Mouse (Mus musculus) kidney, embryonic 16.5 days (tissue): Measurements from ENCODE around the gene N4bp1. TPM values are rescaled to one million over a fixed set of nuclear protein-coding genes. Genes with fewer than 3 reads are reported as not detected.
A peak's percentile ranks its signal among the peaks of the same experiment; 100 is the strongest.

Experiments
- ATAC-seq: fragments of 200-750 bp; cut with Nextera tagmentation; 2 replicates; pipeline ENCODE4 v1.8.0; 2017; ENCODE audit warnings: moderate TSS enrichment; ENCODE audit not compliant: low FRiP score, low TSS enrichment
- H3K27ac ChIP-seq: fragments of 300-500 bp; sonication (generic); 2 replicates; pipeline ENCODE4 v1.5.1; 2014; ENCODE audit warnings: low read length
- H3K27me3 ChIP-seq: fragments of 300-500 bp; sonication (generic); 2 replicates; pipeline ENCODE4 v1.6.1; 2014; ENCODE audit warnings: low read length, control low read depth, mixed read lengths; ENCODE audit not compliant: insufficient read depth
- H3K36me3 ChIP-seq: fragments of 300-500 bp; sonication (generic); 2 replicates; pipeline ENCODE4 v1.6.1; 2014; ENCODE audit warnings: low read length, control low read depth, mixed read lengths; ENCODE audit not compliant: insufficient read depth
- H3K4me1 ChIP-seq: fragments of 300-500 bp; sonication (generic); 2 replicates; pipeline ENCODE4 v1.6.1; 2014; ENCODE audit warnings: low read length, control low read depth, mixed read lengths; ENCODE audit not compliant: insufficient read depth
- H3K4me2 ChIP-seq: fragments of 300-500 bp; sonication (generic); replicated peaks from 2 replicates; pipeline ENCODE4 v1.6.1; 2014; ENCODE audit warnings: low read depth, low read length
- H3K4me3 ChIP-seq: fragments of 300-500 bp; sonication (generic); 2 replicates; pipeline ENCODE4 v1.5.1; 2014; ENCODE audit warnings: mild to moderate bottlenecking, low read length
- H3K9ac ChIP-seq: fragments of 300-500 bp; sonication (generic); replicated peaks from 2 replicates; pipeline ENCODE4 v1.6.1; 2014; ENCODE audit warnings: low read length
- H3K9me3 ChIP-seq: fragments of 300-500 bp; sonication (generic); 2 replicates; pipeline ENCODE4 v1.6.1; 2016; ENCODE audit warnings: low read length, control low read depth
- WGBS: fragments of 180-500 bp; shearing (Covaris S2); extraction: QIAGEN DNeasy Blood & Tissue Kit; methylation state at CpG from one replicate; pipeline ENCODE4 v1.1.7; 2014; 5-methylcytosine and 5-hydroxymethylcytosine counted together
- polyA plus RNA-seq: library from polyadenylated mRNA; unstranded; fragments of >200 nt; fragmentation: Nextera tagmentation; extraction: Ambion mirVana; gene quantifications from 2 replicates; pipeline ENCODE4 v1.2.1, GENCODE M21; 2015

N4bp1 gene
- polyA plus RNA-seq, 1 experiment from 2014 or later, result 8.3 TPM

GRCm38 (mm10) chr8:86884067-86884466, 991 bp downstream of the N4bp1 start:
- ATAC-seq, result no peak
- H3K4me3 ChIP-seq, result peak overlapping the region; percentile 94
- H3K27me3 ChIP-seq, result no peaks in the 10 kb centered on the region
- peaks cover 7% of the 10 kb centered on the region; the same call in 1 of the 2 replicates for H3K36me3 ChIP-seq
- H3K4me2 ChIP-seq, result peak overlapping the region; percentile 68
- peak overlapping the region; percentile 90; the same call in 1 of the 2 replicates for H3K27ac ChIP-seq
- WGBS, result under 1% methylated on average over 16 of the region's 16 CpGs
- H3K4me1 ChIP-seq, result peaks cover 28% of the 10 kb centered on the region
- peak overlapping the region; percentile 92 for H3K9ac ChIP-seq
- H3K9me3 ChIP-seq, result no peaks in the 10 kb centered on the region

GRCm38 (mm10) chr8:86882568-86883478, 2.2 kb downstream of the N4bp1 start:
- Histone ChIP-seq H3K36me3 (peaks cover 7% of the 10 kb centered on the region; the same call in 1 of the 2 replicates), H3K27ac (no peak overlapping the region), H3K27me3 (no peaks in the 10 kb centered on the region), H3K9me3 (no peaks in the 10 kb centered on the region), H3K4me1 (peaks cover 28% of the 10 kb centered on the region), H3K4me2 (peak overlapping the region; percentile 68), H3K9ac (no peak overlapping the region; the same call in 1 of the 2 replicates), H3K4me3 (0 out of 2 replicates have a peak overlapping the region, but pooled peaks have one; percentile 0)
- ATAC-seq, result no peak
- 49% methylated on average over 11 of the region's 11 CpGs for WGBS

- no peak for ATAC-seq
- Histone ChIP-seq H3K4me3 (no peak overlapping the region), H3K27me3 (no peaks in the 10 kb centered on the region), H3K36me3 (peaks cover 7% of the 10 kb centered on the region; the same call in 1 of the 2 replicates), H3K4me1 (peaks cover 28% of the 10 kb centered on the region), H3K9ac (no peak overlapping the region; the same call in 1 of the 2 replicates), H3K4me2 (no peak overlapping the region), H3K9me3 (no peaks in the 10 kb centered on the region), H3K27ac (no peak overlapping the region)
- WGBS, result 56% methylated on average over 9 of the region's 9 CpGs
Measured at GRCm38 (mm10) chr8:86881951-86882350, 3.1 kb downstream of the N4bp1 start.

GRCm38 (mm10) chr8:86881068-86881609, 3.9 kb downstream of the N4bp1 start:
- H3K4me3 ChIP-seq, result no peak overlapping the region
- H3K4me1 ChIP-seq, result peaks cover 28% of the 10 kb centered on the region
- H3K36me3 ChIP-seq, result peaks cover 7% of the 10 kb centered on the region; the same call in 1 of the 2 replicates
- H3K9ac ChIP-seq, result no peak overlapping the region
- no peaks in the 10 kb centered on the region for H3K9me3 ChIP-seq
- H3K27me3 ChIP-seq, result no peaks in the 10 kb centered on the region
- H3K4me2 ChIP-seq, result no peak overlapping the region
- 73% methylated on average over 11 of the region's 11 CpGs for WGBS
- no peak for ATAC-seq
- no peak overlapping the region for H3K27ac ChIP-seq

- Histone ChIP-seq H3K9ac (no peak overlapping the region), H3K4me1 (peaks cover 21% of the 10 kb centered on the region), H3K4me2 (no peak overlapping the region), H3K4me3 (no peak overlapping the region), H3K27ac (no peak overlapping the region), H3K9me3 (no peaks in the 10 kb centered on the region), H3K27me3 (no peaks in the 10 kb centered on the region), H3K36me3 (peaks cover 7% of the 10 kb centered on the region; the same call in 1 of the 2 replicates)
- ATAC-seq, result no peak
- WGBS, result 89% methylated on average over 2 of the region's 2 CpGs
Measured at GRCm38 (mm10) chr8:86876831-86877230, 8.2 kb downstream of the N4bp1 start.

- Histone ChIP-seq H3K4me1 (peaks cover 16% of the 10 kb centered on the region), H3K4me2 (no peak overlapping the region), H3K9ac (no peak overlapping the region), H3K27me3 (no peaks in the 10 kb centered on the region), H3K27ac (no peak overlapping the region), H3K4me3 (no peak overlapping the region), H3K9me3 (no peaks in the 10 kb centered on the region), H3K36me3 (no peaks in the 10 kb centered on the region)
- no peak for ATAC-seq
- WGBS, result 93% methylated on average over 2 of the region's 2 CpGs
Measured at GRCm38 (mm10) chr8:86874055-86874454, 11.0 kb downstream of the N4bp1 start.

GRCm38 (mm10) chr8:86873151-86873550, 11.9 kb downstream of the N4bp1 start:
- WGBS, result 51% methylated on average over 2 of the region's 2 CpGs
- Histone ChIP-seq H3K36me3 (no peaks in the 10 kb centered on the region), H3K4me1 (peaks cover 16% of the 10 kb centered on the region), H3K4me3 (no peak overlapping the region), H3K9me3 (no peaks in the 10 kb centered on the region), H3K4me2 (no peak overlapping the region), H3K9ac (no peak overlapping the region), H3K27ac (no peak overlapping the region), H3K27me3 (no peaks in the 10 kb centered on the region)
- 0 out of 2 replicates have a peak, but pooled peaks have one; percentile 54 for ATAC-seq

GRCm38 (mm10) chr8:86872097-86872815, 12.8 kb downstream of the N4bp1 start:
- peaks cover 16% of the 10 kb centered on the region for H3K4me1 ChIP-seq
- H3K9ac ChIP-seq, result no peak overlapping the region
- no peaks in the 10 kb centered on the region for H3K36me3 ChIP-seq
- no peak overlapping the region for H3K4me2 ChIP-seq
- no peaks in the 10 kb centered on the region for H3K9me3 ChIP-seq
- H3K27me3 ChIP-seq, result no peaks in the 10 kb centered on the region
- no peak overlapping the region for H3K4me3 ChIP-seq
- no peak overlapping the region for H3K27ac ChIP-seq
- 94% methylated on average over 11 of the region's 11 CpGs for WGBS
- no peak for ATAC-seq

- H3K9me3 ChIP-seq, result no peaks in the 10 kb centered on the region
- ATAC-seq, result no peak
- no peak overlapping the region for H3K4me2 ChIP-seq
- H3K27ac ChIP-seq, result no peak overlapping the region
- no peaks in the 10 kb centered on the region for H3K36me3 ChIP-seq
- no peak overlapping the region for H3K9ac ChIP-seq
- H3K27me3 ChIP-seq, result no peaks in the 10 kb centered on the region
- WGBS, result 83% methylated on average over 2 of the region's 2 CpGs
- peaks cover 16% of the 10 kb centered on the region for H3K4me1 ChIP-seq
- H3K4me3 ChIP-seq, result no peak overlapping the region
Measured at GRCm38 (mm10) chr8:86871421-86871820, 13.6 kb downstream of the N4bp1 start.
